Mouse (Mus musculus): Measurements from ENCODE around the gene Zfp748. TPM values are rescaled to one million over a fixed set of nuclear protein-coding genes. Genes with fewer than 3 reads are reported as not detected.

Gene Zfp748
- total RNA-seq (2014; rRNA removed), result 21.7 and 22.5 TPM in 2 replicates
- 7.1 and 8.1 TPM in 2 replicates for polyA plus RNA-seq (2015; fragmentation: Nextera tagmentation; extraction: Ambion mirVana)

DNA sequence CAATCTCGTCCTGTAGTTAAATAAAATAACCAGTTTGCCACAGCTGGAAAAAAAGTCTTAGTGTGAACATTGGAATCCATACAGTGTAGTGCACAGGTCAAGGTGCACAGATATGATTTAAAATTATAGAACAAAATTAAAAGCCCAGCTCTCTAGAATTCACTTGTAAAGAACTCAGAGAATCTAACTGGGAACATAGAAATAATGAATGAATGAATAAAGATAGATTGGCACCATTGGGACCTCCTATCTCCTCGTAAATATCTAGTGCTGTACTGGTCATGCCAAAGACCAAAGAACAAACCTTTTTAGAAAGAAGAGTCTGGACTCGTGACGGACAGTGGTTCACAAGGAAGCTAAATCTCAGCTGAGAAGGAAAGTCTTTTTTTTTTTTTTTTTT is at the start of gene Zfp748:
TSS of gene Zfp748 (minus strand) at position 101 of the 400 bp plus-strand sequence.
- Histone ChIP-seq H3K9ac (replicated peaks; ENCODE audit: low read length, poor library complexity, severe bottlenecking) (peak within 1 kb of the TSS; percentile 92), H3K27ac (ENCODE audit: low read depth, low read length) (peak within 1 kb of the TSS; percentile 83), H3K4me3 (ENCODE audit: low read depth, low read length) (peak within 1 kb of the TSS; percentile 90), H3K4me2 (ENCODE audit: low read depth, low read length, poor library complexity, severe bottlenecking) (peak within 1 kb of the TSS; percentile 90), H3K4me1 (ENCODE audit: insufficient read depth, low read length) (peaks cover 8% of the 10 kb centered on the region), H3K9me3 (ENCODE audit: low read length) (no peaks in the 10 kb centered on the region), H3K36me3 (ENCODE audit: insufficient read depth, low read length) (no peaks in the 10 kb centered on the region), H3K27me3 (ENCODE audit: insufficient read depth, low read length) (no peaks in the 10 kb centered on the region)
- DNase-seq (ENCODE audit: low spot score) (no peak), ATAC-seq (ENCODE audit: low FRiP score) (no peak)
- WGBS, result 79% methylated on average over 4 of the region's 4 CpGs
- no peak for TF ChIP-seq CTCF (IDR thresholded peaks at IDR 0.05)

DNA sequence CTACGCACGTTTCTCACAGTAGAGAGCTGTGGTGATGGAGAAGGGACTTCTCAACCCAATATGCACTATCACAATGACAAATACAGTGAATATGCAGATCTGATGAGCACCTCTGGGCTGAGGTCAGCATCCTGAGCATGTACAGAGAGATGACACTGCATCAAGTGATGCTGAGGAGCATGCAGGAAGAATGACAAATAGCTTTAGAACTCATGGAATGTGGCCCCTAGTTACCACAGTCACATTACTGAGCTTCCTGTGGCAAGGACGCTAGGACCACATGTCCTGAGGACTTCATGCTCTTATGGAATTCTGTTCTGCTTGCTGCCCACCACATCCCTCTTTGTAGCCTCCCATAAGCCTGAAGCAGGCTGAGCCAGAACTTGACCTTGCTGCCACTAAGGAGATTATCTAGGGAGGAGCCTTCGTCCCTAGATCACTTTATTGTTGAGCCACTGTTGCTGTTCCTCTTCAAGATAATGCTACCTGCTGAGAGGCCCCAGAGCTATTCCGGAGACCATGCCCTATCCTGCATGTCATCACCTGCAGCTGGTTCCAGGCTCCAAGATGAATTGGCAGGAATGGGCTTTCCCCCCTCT is 19.1 kb upstream of the Zfp748 start:
- Histone ChIP-seq H3K4me1 (ENCODE audit: insufficient read depth, low read length) (no peaks in the 10 kb centered on the region), H3K4me3 (ENCODE audit: low read depth, low read length) (no peak overlapping the region), H3K9me3 (ENCODE audit: low read length) (no peaks in the 10 kb centered on the region), H3K27ac (ENCODE audit: low read depth, low read length) (no peak overlapping the region), H3K36me3 (ENCODE audit: insufficient read depth, low read length) (no peaks in the 10 kb centered on the region), H3K27me3 (ENCODE audit: insufficient read depth, low read length) (no peaks in the 10 kb centered on the region), H3K9ac (replicated peaks; ENCODE audit: low read length, poor library complexity, severe bottlenecking) (no peak overlapping the region), H3K4me2 (ENCODE audit: low read depth, low read length, poor library complexity, severe bottlenecking) (no peak overlapping the region)
- TF ChIP-seq CTCF (IDR thresholded peaks at IDR 0.05), result no peak
- 60% methylated on average over 5 of the region's 5 CpGs for WGBS
- DNase-seq (ENCODE audit: low spot score) (no peak), ATAC-seq (ENCODE audit: low FRiP score) (no peak)

DNA sequence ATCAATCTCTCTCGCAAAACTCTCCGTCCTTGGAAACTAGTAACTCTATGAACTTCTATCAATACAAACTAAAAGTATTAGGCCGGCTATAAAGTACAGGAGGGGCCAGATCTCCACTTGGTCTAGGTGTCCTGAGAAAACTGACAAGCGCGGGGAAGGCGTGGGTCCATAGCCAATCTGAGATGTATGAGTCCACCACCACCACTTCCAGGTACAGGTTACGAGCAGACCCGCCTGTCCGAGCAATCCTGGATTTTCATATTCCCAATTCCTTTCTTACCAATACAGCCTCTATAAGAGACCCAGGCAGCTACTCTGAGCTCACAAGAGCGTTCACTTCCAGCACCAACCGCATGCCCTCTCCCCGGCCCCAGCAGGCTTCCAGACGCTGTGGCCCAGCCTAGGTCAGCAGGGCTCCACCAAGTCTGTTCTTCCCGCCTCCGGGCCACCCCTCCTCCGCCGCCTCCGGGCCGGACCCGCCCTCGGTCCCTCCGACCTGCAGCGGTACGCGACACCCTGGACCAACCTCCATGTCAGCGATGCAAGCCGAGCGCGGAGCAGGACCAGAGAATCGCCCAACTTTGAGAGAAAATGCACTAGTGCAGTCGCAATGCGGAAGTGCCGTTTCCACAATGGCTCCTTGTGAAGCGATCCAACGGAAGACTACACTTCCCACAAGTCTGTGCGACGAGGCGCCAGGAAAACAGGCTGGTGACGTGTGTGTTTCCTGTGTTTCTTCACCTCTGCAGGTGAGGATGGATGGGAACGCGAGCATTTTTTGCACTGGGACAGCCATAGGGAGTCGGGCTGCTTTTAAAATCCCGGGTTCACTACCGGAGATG is 904 bp downstream of the Zfp748 start:
- H3K9me3 ChIP-seq (ENCODE audit: low read length), result no peaks in the 10 kb centered on the region
- no peaks in the 10 kb centered on the region for H3K27me3 ChIP-seq (ENCODE audit: insufficient read depth, low read length)
- DNase-seq (ENCODE audit: low spot score) (peak; percentile 96), ATAC-seq (ENCODE audit: low FRiP score) (peak; percentile 99)
- no peaks in the 10 kb centered on the region for H3K36me3 ChIP-seq (ENCODE audit: insufficient read depth, low read length)
- peak overlapping the region; percentile 83 for H3K27ac ChIP-seq (ENCODE audit: low read depth, low read length)
- peaks cover 8% of the 10 kb centered on the region for H3K4me1 ChIP-seq (ENCODE audit: insufficient read depth, low read length)
- under 1% methylated on average over 44 of the region's 44 CpGs for WGBS
- TF ChIP-seq CTCF (IDR thresholded peaks at IDR 0.05), result no peak
- peak overlapping the region; percentile 92 for H3K9ac ChIP-seq (replicated peaks; ENCODE audit: low read length, poor library complexity, severe bottlenecking)
- peak overlapping the region; percentile 90 for H3K4me2 ChIP-seq (ENCODE audit: low read depth, low read length, poor library complexity, severe bottlenecking)
- peak overlapping the region; percentile 90 for H3K4me3 ChIP-seq (ENCODE audit: low read depth, low read length)

DNA sequence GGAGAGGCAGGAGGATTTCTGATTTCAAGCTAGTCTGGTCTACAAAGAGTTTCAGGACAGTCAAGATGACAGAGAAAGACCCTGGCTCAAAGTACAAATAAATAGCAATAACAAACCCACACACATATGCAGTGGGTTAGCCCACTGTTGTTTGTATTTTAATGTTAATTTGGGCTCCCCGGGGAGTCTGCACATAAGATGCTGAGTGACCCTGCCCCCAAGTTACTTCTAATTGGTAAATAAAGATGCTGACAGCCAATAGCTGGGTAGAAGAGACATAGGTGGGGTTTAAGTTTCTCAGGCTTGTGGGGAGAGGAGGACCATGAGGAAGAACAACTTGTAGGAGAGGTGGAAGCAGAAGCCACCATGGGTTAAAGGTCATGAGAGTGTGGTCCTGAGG is 7.7 kb downstream of the Zfp748 start:
- no peak for DNase-seq (ENCODE audit: low spot score)
- no peak overlapping the region for H3K4me3 ChIP-seq (ENCODE audit: low read depth, low read length)
- WGBS, result 90% methylated on average over 1 of the region's 1 CpGs

DNA sequence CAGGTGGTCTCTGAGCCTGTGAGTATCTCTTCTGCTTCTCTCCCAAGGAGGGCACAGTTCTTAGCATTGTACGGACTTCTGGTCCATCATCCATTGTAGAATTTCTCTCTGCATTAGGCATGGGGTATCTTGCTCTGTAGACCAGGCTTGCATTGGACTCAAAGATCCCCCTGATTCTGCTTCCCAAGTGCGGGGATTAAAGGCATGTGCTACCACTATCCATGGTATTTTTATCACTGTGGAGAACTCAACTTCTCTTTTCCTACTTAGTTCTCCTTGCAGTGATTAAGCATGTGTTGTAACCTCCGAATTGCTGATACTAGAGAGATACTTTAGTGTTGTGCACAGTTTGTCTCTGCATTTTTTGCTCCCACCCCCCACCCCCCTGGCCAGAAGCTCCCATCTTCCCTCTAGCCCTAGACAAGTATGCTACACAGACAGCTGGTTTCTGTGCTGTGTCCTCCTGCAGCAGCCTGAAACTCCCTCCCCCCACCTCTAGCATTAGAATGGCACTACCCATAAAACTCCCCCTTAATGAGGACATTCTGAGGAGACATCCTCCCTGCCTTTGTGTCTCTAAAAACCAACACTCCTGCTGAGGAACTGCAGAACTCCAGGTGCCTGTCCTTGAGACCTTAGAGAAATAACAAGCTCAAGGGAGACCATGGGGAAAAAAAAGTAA is 26.4 kb downstream of the Zfp748 start:
- Histone ChIP-seq H3K4me1 (ENCODE audit: insufficient read depth, low read length) (peaks cover 10% of the 10 kb centered on the region), H3K4me2 (ENCODE audit: low read depth, low read length, poor library complexity, severe bottlenecking) (no peak overlapping the region), H3K4me3 (ENCODE audit: low read depth, low read length) (no peak overlapping the region), H3K36me3 (ENCODE audit: insufficient read depth, low read length) (no peaks in the 10 kb centered on the region), H3K27ac (ENCODE audit: low read depth, low read length) (no peak overlapping the region), H3K9me3 (ENCODE audit: low read length) (no peaks in the 10 kb centered on the region), H3K9ac (replicated peaks; ENCODE audit: low read length, poor library complexity, severe bottlenecking) (no peak overlapping the region), H3K27me3 (ENCODE audit: insufficient read depth, low read length) (no peaks in the 10 kb centered on the region)
- ATAC-seq (ENCODE audit: low FRiP score) (no peak), DNase-seq (ENCODE audit: low spot score) (no peak)
- TF ChIP-seq CTCF (IDR thresholded peaks at IDR 0.05), result no peak
- 78% methylated on average over 3 of the region's 3 CpGs for WGBS

More for the DNA sequence above, 7.7 kb downstream of the Zfp748 start:
- H3K36me3 ChIP-seq (ENCODE audit: insufficient read depth, low read length), result peaks cover 29% of the 10 kb centered on the region
- no peak overlapping the region for H3K9ac ChIP-seq (replicated peaks; ENCODE audit: low read length, poor library complexity, severe bottlenecking)
- no peak overlapping the region for H3K4me2 ChIP-seq (ENCODE audit: low read depth, low read length, poor library complexity, severe bottlenecking)
- H3K4me1 ChIP-seq (ENCODE audit: insufficient read depth, low read length), result no peaks in the 10 kb centered on the region
- no peak overlapping the region for H3K27ac ChIP-seq (ENCODE audit: low read depth, low read length)
- ATAC-seq (ENCODE audit: low FRiP score), result no peak
- no peak for TF ChIP-seq CTCF (IDR thresholded peaks at IDR 0.05)
- no peaks in the 10 kb centered on the region for H3K9me3 ChIP-seq (ENCODE audit: low read length)
- no peaks in the 10 kb centered on the region for H3K27me3 ChIP-seq (ENCODE audit: insufficient read depth, low read length)

Data from midbrain, postnatal 0 days (tissue).